Mouse (Mus musculus) intestine, embryonic 14.5 days (tissue): ENCODE measurements around the gene Smg6. TPM values are rescaled to one million over a fixed set of nuclear protein-coding genes. Genes with fewer than 3 reads are reported as not detected.

Experiments used
- ATAC-seq: fragments of 200-750 bp; cut with Nextera tagmentation; replicated peaks from 2 replicates; pipeline ENCODE4 v1.8.0; 2017; ENCODE audit warnings: low read depth, moderate number of reproducible peaks, moderate TSS enrichment, moderate library complexity; ENCODE audit not compliant: low FRiP score, low TSS enrichment
- DNase-seq: peaks from one replicate; pipeline ENCODE4 v3.0.0-alpha.2; 2018; ENCODE audit warnings: low spot score
- H3K27ac ChIP-seq: fragments of 300-500 bp; sonication (generic); 2 replicates; pipeline ENCODE4 v1.5.1; 2014; ENCODE audit warnings: low read depth, mild to moderate bottlenecking, control low read depth
- H3K27me3 ChIP-seq: fragments of 300-500 bp; sonication (generic); replicated peaks from 2 replicates; pipeline ENCODE4 v1.6.1; 2014; ENCODE audit warnings: low read length, control low read depth; ENCODE audit not compliant: control insufficient read depth, insufficient read depth
- H3K36me3 ChIP-seq: fragments of 300-500 bp; sonication (generic); 2 replicates; pipeline ENCODE4 v1.6.1; 2014; ENCODE audit warnings: low read length, control low read depth; ENCODE audit not compliant: control insufficient read depth, insufficient read depth
- H3K4me1 ChIP-seq: fragments of 300-500 bp; sonication (generic); replicated peaks from 2 replicates; pipeline ENCODE4 v1.6.1; 2014; ENCODE audit warnings: low read length, control low read depth, mixed read lengths; ENCODE audit not compliant: control insufficient read depth, insufficient read depth
- H3K4me2 ChIP-seq: fragments of 300-500 bp; sonication (generic); 2 replicates; pipeline ENCODE4 v1.6.1; 2014; ENCODE audit warnings: low read length
- H3K4me3 ChIP-seq: fragments of 300-500 bp; sonication (generic); 2 replicates; pipeline ENCODE4 v1.5.1; 2014; ENCODE audit warnings: low read depth, low read length, control low read depth, mixed read lengths
- H3K9ac ChIP-seq: fragments of 300-500 bp; sonication (generic); 2 replicates; pipeline ENCODE4 v1.6.1; 2014; ENCODE audit warnings: mild to moderate bottlenecking, low read length
- H3K9me3 ChIP-seq: fragments of 300-500 bp; sonication (generic); 2 replicates; pipeline ENCODE4 v1.6.1; 2016; ENCODE audit warnings: low read length, control low read depth; ENCODE audit not compliant: control insufficient read depth
- WGBS: fragments of 180-500 bp; shearing (Covaris S2); extraction: QIAGEN DNeasy Blood & Tissue Kit; methylation state at CpG from one replicate; pipeline ENCODE4 v1.1.7; 2014; 5-methylcytosine and 5-hydroxymethylcytosine counted together
- polyA plus RNA-seq: library from polyadenylated mRNA; unstranded; fragments of >200 nt; fragmentation: Nextera tagmentation; extraction: Ambion mirVana; gene quantifications from 2 replicates; pipeline ENCODE4 v1.2.1, GENCODE M21; 2014

Gene Smg6
- polyA plus RNA-seq, 1 experiment from 2014 or later = 15.3 TPM

- DNase-seq = no peak
- no peak for ATAC-seq
- peaks cover 27% of the 10 kb centered on the region for H3K4me1 ChIP-seq
- H3K27me3 ChIP-seq = no peaks in the 10 kb centered on the region
- 49% methylated on average over 3 of the region's 3 CpGs for WGBS
- H3K4me3 ChIP-seq = no peak overlapping the region
- H3K9ac ChIP-seq = no peak overlapping the region
- H3K27ac ChIP-seq = peak overlapping the region; percentile 78
- H3K36me3 ChIP-seq = 0 out of 2 replicates have a peak, but pooled peaks cover 5% of the 10 kb centered on the region
- no peak overlapping the region for H3K4me2 ChIP-seq
- no peaks in the 10 kb centered on the region for H3K9me3 ChIP-seq
These were observed 108.5 kb downstream of the Smg6 start for GRCm38 (mm10) chr11:75034104-75034503.

GRCm38 (mm10) chr11:75044333-75044732, 118.7 kb downstream of the Smg6 start:
- Histone ChIP-seq H3K4me2 (no peak overlapping the region), H3K27ac (peak overlapping the region; percentile 76), H3K9me3 (no peaks in the 10 kb centered on the region), H3K9ac (no peak overlapping the region), H3K36me3 (peaks cover 25% of the 10 kb centered on the region), H3K4me1 (peaks cover 42% of the 10 kb centered on the region), H3K27me3 (no peaks in the 10 kb centered on the region), H3K4me3 (no peak overlapping the region)
- 54% methylated on average over 3 of the region's 3 CpGs for WGBS
- ATAC-seq (no peak), DNase-seq (no peak)

GRCm38 (mm10) chr11:75045822-75046221, 120.2 kb downstream of the Smg6 start:
- no peak overlapping the region for H3K4me2 ChIP-seq
- H3K9ac ChIP-seq = no peak overlapping the region
- H3K27ac ChIP-seq = no peak overlapping the region
- no peaks in the 10 kb centered on the region for H3K27me3 ChIP-seq
- H3K4me3 ChIP-seq = no peak overlapping the region
- no peak for ATAC-seq
- WGBS = 82% methylated on average over 4 of the region's 4 CpGs
- DNase-seq = no peak
- H3K36me3 ChIP-seq = peaks cover 17% of the 10 kb centered on the region
- H3K9me3 ChIP-seq = no peaks in the 10 kb centered on the region
- H3K4me1 ChIP-seq = peaks cover 56% of the 10 kb centered on the region

- Histone ChIP-seq H3K36me3 (peaks cover 14% of the 10 kb centered on the region), H3K4me3 (no peak overlapping the region), H3K9ac (no peak overlapping the region), H3K27ac (peak overlapping the region; percentile 88), H3K4me2 (no peak overlapping the region), H3K4me1 (peaks cover 64% of the 10 kb centered on the region), H3K9me3 (no peaks in the 10 kb centered on the region), H3K27me3 (no peaks in the 10 kb centered on the region)
- ATAC-seq (no peak), DNase-seq (no peak)
- WGBS = 64% methylated on average over 3 of the region's 3 CpGs
These were observed 121.0 kb downstream of the Smg6 start for GRCm38 (mm10) chr11:75046638-75047037.

- ATAC-seq (peak; percentile 77), DNase-seq (peak; percentile 88)
- no peak overlapping the region for H3K4me3 ChIP-seq
- peaks cover 10% of the 10 kb centered on the region for H3K36me3 ChIP-seq
- no peak overlapping the region for H3K9ac ChIP-seq
- 21% methylated on average over 6 of the region's 6 CpGs for WGBS
- H3K27ac ChIP-seq = peak overlapping the region; percentile 88
- H3K27me3 ChIP-seq = no peaks in the 10 kb centered on the region
- H3K9me3 ChIP-seq = no peaks in the 10 kb centered on the region
- no peak overlapping the region for H3K4me2 ChIP-seq
- H3K4me1 ChIP-seq = peaks cover 68% of the 10 kb centered on the region
These were observed 121.4 kb downstream of the Smg6 start for GRCm38 (mm10) chr11:75047066-75047465.

GRCm38 (mm10) chr11:75047736-75048407, 122.2 kb downstream of the Smg6 start:
- 69% methylated on average over 7 of the region's 7 CpGs for WGBS

GRCm38 (mm10) chr11:75049146-75049545, 123.5 kb downstream of the Smg6 start:
- no peak overlapping the region for H3K4me2 ChIP-seq
- H3K4me1 ChIP-seq = peaks cover 84% of the 10 kb centered on the region
- no peaks in the 10 kb centered on the region for H3K27me3 ChIP-seq
- H3K4me3 ChIP-seq = no peak overlapping the region
- no peak for ATAC-seq
- DNase-seq = no peak
- no peak overlapping the region for H3K9ac ChIP-seq
- WGBS = 7% methylated on average over 2 of the region's 2 CpGs
- 0 out of 2 replicates have a peak, but pooled peaks cover 3% of the 10 kb centered on the region for H3K36me3 ChIP-seq
- H3K27ac ChIP-seq = peak overlapping the region; percentile 88
- no peaks in the 10 kb centered on the region for H3K9me3 ChIP-seq

More at GRCm38 (mm10) chr11:75047736-75048407, 122.2 kb downstream of the Smg6 start:
- DNase-seq (no peak), ATAC-seq (no peak)
- H3K27me3 ChIP-seq = no peaks in the 10 kb centered on the region
- H3K4me1 ChIP-seq = peaks cover 76% of the 10 kb centered on the region
- no peak overlapping the region for H3K4me3 ChIP-seq
- H3K4me2 ChIP-seq = peak overlapping the region; percentile 0; the same call in 1 of the 2 replicates
- 0 out of 2 replicates have a peak, but pooled peaks cover 3% of the 10 kb centered on the region for H3K36me3 ChIP-seq
- no peaks in the 10 kb centered on the region for H3K9me3 ChIP-seq
- H3K27ac ChIP-seq = peak overlapping the region; percentile 88
- no peak overlapping the region for H3K9ac ChIP-seq

- no peaks in the 10 kb centered on the region for H3K27me3 ChIP-seq
- 0 out of 2 replicates have a peak, but pooled peaks cover 3% of the 10 kb centered on the region for H3K36me3 ChIP-seq
- no peak overlapping the region for H3K9ac ChIP-seq
- no peak for ATAC-seq
- H3K4me3 ChIP-seq = no peak overlapping the region
- H3K9me3 ChIP-seq = no peaks in the 10 kb centered on the region
- peaks cover 84% of the 10 kb centered on the region for H3K4me1 ChIP-seq
- WGBS = 14% methylated on average over 2 of the region's 2 CpGs
- no peak overlapping the region for H3K4me2 ChIP-seq
- H3K27ac ChIP-seq = peak overlapping the region; percentile 88
- no peak for DNase-seq
These were observed 124.2 kb downstream of the Smg6 start for GRCm38 (mm10) chr11:75049807-75050206.

- H3K27ac ChIP-seq = peak overlapping the region; percentile 95
- H3K36me3 ChIP-seq = 0 out of 2 replicates have a peak, but pooled peaks cover 3% of the 10 kb centered on the region
- peaks cover 81% of the 10 kb centered on the region for H3K4me1 ChIP-seq
- H3K27me3 ChIP-seq = no peaks in the 10 kb centered on the region
- ATAC-seq = no peak
- no peak for DNase-seq
- H3K9ac ChIP-seq = no peak overlapping the region
- H3K4me3 ChIP-seq = no peak overlapping the region
- no peak overlapping the region for H3K4me2 ChIP-seq
- no peaks in the 10 kb centered on the region for H3K9me3 ChIP-seq
- 8% methylated on average over 1 of the region's 1 CpGs for WGBS
These were observed 125.6 kb downstream of the Smg6 start for GRCm38 (mm10) chr11:75051239-75051638.
